Mouse (Mus musculus) testis, adult 2 months (tissue): ENCODE measurements around the gene Dlg2.

Experiments
- CTCF ChIP-seq: fragments of 200-500 bp; IDR thresholded peaks from 2 replicates; pipeline ENCODE4 v1.5.1; 2012; ENCODE audit warnings: low read depth, mild to moderate bottlenecking, inconsistent platforms, low read length, moderate library complexity; ENCODE audit not compliant: control insufficient read depth, insufficient read depth, insufficient replicate concordance
- POLR2A ChIP-seq: fragments of 200-500 bp; IDR thresholded peaks from 2 replicates; pipeline ENCODE4 v1.6.1; 2012; ENCODE audit warnings: low read depth, mild to moderate bottlenecking, inconsistent platforms, low read length, moderate library complexity; ENCODE audit not compliant: control insufficient read depth

GRCm38 (mm10) chr7:91463256-91463655 is 986.8 kb downstream of the Dlg2 start:
- no peak for TF ChIP-seq POLR2A
- no peak for TF ChIP-seq CTCF
